Mouse (Mus musculus): Measurements from ENCODE around the gene Rnf227. TPM values are rescaled to one million over a fixed set of nuclear protein-coding genes. Genes with fewer than 3 reads are reported as not detected.
A peak's percentile ranks its signal among the peaks of the same experiment; 100 is the strongest.

The Rnf227 gene
- total RNA-seq, 4 experiments from 2014 or later = 5.0 to 10.2 (median 6.7) TPM

DNA sequence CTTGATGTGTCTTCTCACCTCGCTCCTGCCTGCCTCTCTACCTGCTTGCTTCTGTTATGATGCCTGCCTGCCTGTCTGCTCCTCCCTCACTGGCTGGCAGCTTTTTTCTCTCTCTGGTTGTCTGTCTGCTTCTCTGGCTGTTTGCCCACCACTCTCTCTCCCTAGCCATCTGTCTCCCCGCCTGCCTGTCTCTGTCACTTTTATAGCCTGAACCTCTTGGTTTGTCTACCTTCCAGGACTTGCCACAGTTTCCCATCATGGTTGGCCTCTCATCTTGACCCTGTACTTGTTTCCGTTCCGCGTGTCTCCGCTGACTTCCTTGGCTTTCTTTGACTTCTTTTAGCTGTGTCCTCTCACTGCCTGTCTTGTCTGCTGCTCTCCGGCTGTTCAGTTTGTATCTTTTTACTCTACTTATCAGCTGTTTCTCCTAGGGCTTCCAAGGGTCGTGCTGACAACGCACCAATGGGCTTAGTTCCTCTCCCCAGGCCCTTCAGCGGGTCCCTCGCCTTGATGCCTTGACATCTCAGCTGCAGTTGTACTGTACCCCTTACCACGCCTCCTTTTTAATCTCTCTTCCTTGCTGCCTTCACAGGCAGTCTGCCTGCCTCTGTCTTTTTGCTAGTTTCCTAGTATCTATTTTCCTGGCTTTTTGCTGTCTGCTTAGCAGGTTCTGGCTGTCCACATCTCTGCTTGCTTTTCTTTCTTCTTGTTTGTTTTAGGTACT, 32.0 kb downstream of the Rnf227 start:
- DNase-seq = no peak

GRCm38 (mm10) chr11:69372780-69373170, 32.5 kb downstream of the Rnf227 start:
- no peak for DNase-seq

DNA sequence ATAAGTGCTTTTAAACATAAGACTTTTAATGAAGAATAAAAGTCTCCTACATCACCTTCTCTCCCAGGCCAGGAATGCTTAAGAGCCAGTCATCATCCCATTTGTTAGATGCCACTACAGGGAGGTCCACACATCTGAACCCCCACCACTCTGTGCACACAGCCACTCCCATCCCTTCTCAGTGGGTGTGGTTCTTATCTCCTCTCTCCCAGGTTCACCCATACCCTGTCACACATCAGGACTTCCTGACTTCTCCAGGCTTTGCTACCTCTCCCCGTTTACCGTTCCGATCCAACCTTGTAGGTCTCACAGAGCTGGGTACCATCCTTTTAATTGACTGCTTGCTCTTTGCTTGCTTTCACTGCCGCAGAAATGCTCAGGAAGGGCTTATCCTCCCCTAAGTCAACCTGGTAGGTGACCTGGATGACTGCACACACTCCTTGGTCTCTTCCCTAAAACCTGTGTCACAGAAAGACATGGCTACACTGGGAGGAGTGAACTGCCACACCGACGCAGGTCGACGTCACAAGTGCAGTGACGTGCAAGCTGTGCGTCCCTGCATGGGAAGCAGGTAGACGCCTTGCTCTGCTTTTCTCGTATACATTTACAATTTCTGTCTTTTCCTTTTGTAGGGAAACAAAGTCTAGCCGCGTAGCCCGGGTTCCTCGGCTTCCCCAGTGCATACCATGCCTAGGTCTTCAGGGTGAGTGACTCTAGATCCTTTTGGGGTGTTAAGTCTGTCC, 33.1 kb downstream of the Rnf227 start:
- DNase-seq = no peak

DNA sequence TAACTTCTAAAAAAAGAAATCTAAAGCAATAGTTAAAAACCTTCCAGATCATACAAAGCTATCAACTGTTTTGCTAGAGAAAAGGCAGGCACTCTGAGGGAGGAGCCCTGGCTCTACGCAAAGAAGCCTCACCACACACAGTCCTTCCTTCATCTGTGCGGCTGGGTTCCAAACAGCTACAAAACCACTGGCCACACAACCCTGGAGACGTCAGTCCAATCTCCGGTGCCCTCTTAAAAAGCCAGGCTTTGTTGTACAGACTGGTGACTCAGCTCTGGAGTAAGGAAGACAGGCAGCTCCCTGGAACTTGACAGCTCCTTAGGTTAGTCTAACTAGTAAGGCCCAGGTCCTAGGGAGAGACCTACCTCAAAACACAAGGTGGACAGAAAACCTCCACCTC, 35.4 kb downstream of the Rnf227 start:
- DNase-seq = no peak

DNA sequence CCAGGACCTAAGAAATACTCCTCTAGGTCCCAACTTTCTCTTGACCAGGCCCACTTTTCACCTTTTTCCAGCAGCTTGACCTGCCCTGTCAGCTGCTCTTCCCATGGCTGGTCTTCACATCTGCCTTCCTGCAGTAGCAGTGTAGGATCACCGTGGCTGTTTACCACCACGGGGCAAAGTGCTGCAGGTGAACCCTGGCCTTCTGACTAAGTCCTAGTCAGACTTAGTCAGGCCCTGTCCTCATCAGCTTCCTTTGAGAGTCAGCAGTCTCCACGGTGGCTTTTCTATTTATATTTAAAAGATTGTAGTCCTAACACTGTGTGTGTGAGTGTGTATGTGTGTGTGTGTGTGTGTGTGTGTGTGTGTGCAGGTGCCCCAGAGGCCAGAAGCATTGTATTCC, 37.5 kb downstream of the Rnf227 start:
- DNase-seq = no peak

DNA sequence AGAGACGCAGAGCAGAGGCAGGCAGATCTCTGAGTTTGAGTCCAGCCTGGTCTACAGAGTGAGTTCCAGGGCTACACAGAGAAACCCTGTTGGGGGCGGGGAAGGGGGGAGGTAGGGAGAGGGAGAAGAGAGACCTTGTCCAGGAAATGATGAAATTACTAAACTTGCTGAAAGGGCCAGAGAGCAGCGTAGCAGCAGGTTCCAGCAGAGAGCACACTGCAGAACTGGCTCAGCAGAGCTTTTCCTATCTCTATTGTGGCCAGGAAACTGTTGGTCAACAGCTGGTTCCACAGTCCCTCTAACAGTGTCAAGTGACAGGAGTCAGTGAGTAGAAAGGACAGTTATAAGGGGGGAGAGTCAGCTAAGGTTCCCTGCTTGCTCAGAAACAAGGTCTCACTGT, 39.3 kb downstream of the Rnf227 start:
- DNase-seq = no peak

GRCm38 (mm10) chr11:69381356-69381755, 41.1 kb downstream of the Rnf227 start:
- DNase-seq = no peak

GRCm38 (mm10) chr11:69382478-69383105, 42.3 kb downstream of the Rnf227 start:
- no peak for DNase-seq

DNA sequence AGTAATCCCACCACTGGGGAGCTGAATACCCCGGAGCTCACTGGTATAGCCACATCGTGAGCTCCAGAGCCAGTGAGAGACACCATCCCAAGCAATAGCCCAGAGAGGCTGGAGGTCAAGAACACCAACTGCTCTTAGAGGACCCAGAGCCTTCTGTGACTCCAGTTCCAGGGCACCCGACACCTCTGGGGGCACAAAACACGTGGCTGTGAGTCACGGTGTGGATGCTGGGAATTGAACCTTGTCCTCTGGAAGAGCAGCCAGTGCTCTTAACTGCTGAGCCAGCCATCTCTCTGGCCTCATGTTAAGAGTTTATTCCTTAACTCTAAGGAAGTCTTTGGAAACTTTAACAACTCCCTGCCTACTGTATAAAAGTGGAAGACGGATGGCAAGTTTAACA, 44.7 kb downstream of the Rnf227 start:
- no peak for DNase-seq

DNA sequence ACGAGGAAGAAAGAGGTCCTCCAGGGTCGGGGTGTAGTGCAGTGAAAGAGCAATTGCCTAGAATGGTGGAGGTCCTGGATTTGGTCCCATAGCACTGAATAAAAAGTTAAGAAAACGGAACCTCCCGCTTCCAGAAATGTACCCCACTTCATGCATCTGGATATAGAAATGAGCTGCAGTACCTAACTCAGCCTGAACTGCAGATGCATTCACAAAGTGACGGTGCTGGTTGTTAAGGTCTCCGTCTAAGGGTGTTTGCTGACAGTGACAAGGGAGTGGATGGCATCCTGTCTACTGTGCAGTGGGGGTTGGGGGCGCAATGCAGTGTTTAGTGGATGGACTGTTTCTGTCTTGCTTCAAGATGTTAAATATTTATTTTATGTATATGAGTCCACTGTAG, 46.5 kb downstream of the Rnf227 start:
- no peak for DNase-seq

- no peak for DNase-seq
These were observed 48.4 kb downstream of the Rnf227 start for GRCm38 (mm10) chr11:69388680-69389079.

GRCm38 (mm10) chr11:69389531-69390399, 49.5 kb downstream of the Rnf227 start:
- peak; percentile 79 for DNase-seq

GRCm38 (mm10) chr11:69390400-69391034, 50.3 kb downstream of the Rnf227 start:
- no peak for DNase-seq

Other genes starting within 250 kb of the Rnf227 start
- gene Per1, start 245.2 kb upstream of the Rnf227 start, total RNA-seq (2022) = 100 to 1,000 TPM in 1 of 4 experiments, 10 to 100 TPM in 3; 30.0 to 119 (median 51.6) TPM
- gene Hes7, start 220.1 kb upstream of the Rnf227 start, total RNA-seq (2022) = under 1 TPM in 2 of 4 experiments, not detected in 2; 0.18 to 0.22 TPM
- under 1 TPM; 0.26 to 0.95 (median 0.84) TPM for gene 9130213A22Rik, start 217.9 kb upstream of the Rnf227 start, total RNA-seq (2022)
- gene Aloxe3, start 214.6 kb upstream of the Rnf227 start, total RNA-seq (2022) = 1 to 10 TPM in 3 of 4 experiments, under 1 TPM in 1; 0.87 to 2.2 (median 1.7) TPM
- gene Alox12b, start 183.5 kb upstream of the Rnf227 start, total RNA-seq (2022) = not detected
- gene Alox8, start 142.6 kb upstream of the Rnf227 start, total RNA-seq (2022) = not detected
- gene Gucy2e, start 103.4 kb upstream of the Rnf227 start, total RNA-seq (2022) = not detected
- gene Cntrob, start 16.7 kb upstream of the Rnf227 start, total RNA-seq (2022) = 10 to 100 TPM in 2 of 4 experiments, 1 to 10 TPM in 2; 6.4 to 14.8 (median 10.0) TPM
- 10 to 100 TPM; 63.4 to 70.8 (median 67.0) TPM for gene Trappc1, start 16.5 kb upstream of the Rnf227 start, total RNA-seq (2022)
- gene Kcnab3, start 14.2 kb upstream of the Rnf227 start, total RNA-seq (2022) = 10 to 100 TPM in 3 of 4 experiments, 1 to 10 TPM in 1; 7.3 to 22.1 (median 16.2) TPM
- 100 to 1,000 TPM in 2 of 4 experiments, 10 to 100 TPM in 2; 89.8 to 169 (median 115) TPM for gene Chd3, start 28.9 kb downstream of the Rnf227 start, total RNA-seq (2022)
- 100 to 1,000 TPM; 138 to 160 (median 154) TPM for gene Naa38, start 55.0 kb downstream of the Rnf227 start, total RNA-seq (2022)
- gene Cyb5d1, start 55.2 kb downstream of the Rnf227 start, total RNA-seq (2022) = 10 to 100 TPM; 53.9 to 65.7 (median 60.5) TPM
- gene Tmem88, start 57.8 kb downstream of the Rnf227 start, total RNA-seq (2022) = 10 to 100 TPM in 2 of 4 experiments, 1 to 10 TPM in 2; 6.3 to 16.0 (median 10.4) TPM
- gene Kdm6b, start 73.2 kb downstream of the Rnf227 start, total RNA-seq (2022) = 10 to 100 TPM; 20.4 to 44.2 (median 35.1) TPM
- 1 to 10 TPM in 1 of 4 experiments, under 1 TPM in 3; 0.14 to 1.0 (median 0.70) TPM for gene Dnah2, start 208.6 kb downstream of the Rnf227 start, total RNA-seq (2022)
- under 1 TPM; 0.77 to 0.86 (median 0.81) TPM for gene Efnb3, start 219.7 kb downstream of the Rnf227 start, total RNA-seq (2022)
- 10 to 100 TPM in 3 of 4 experiments, 1 to 10 TPM in 1; 9.1 to 11.9 (median 11.0) TPM for gene Wrap53, start 239.8 kb downstream of the Rnf227 start, total RNA-seq (2022)
- gene Trp53, start 239.9 kb downstream of the Rnf227 start, total RNA-seq (2022) = 10 to 100 TPM; 57.6 to 71.1 (median 64.0) TPM